In genomic region chr5:125049481-125049880, GRCm38 (mm10) we compare ENCODE assay signal across 21 mouse cellular contexts. TPM values are rescaled to one million over a fixed set of nuclear protein-coding genes. Genes with fewer than 3 reads are reported as not detected.
DNase-seq lines count a peak whose midpoint lies in the region; ATAC-seq lines count a peak whose summit lies in the region.
"Had no signal": no experiment of that assay in that cellular context is flagged by ENCODE, and none has a peak within 500 bp of the region (broad histone marks: within the 10 kb centered on the region; RNA-seq: fewer than 3 reads in every experiment).

No protein-coding gene starts in this region.

- H3K27ac ChIP-seq in hindbrain, embryonic 12.5 days: no peak overlapping the region
- H3K27ac ChIP-seq in hindbrain, embryonic 13.5 days: no peak overlapping the region
- H3K27ac ChIP-seq in limb, embryonic 15.5 days: 0 out of 2 replicates have a peak overlapping the region, but pooled peaks have one; percentile 7
- peak overlapping the region; percentile 88 for H3K27ac ChIP-seq in liver, embryonic 16.5 days (ENCODE audit: low read length)
- no peak overlapping the region for H3K27ac ChIP-seq in neural tube, embryonic 15.5 days (replicated peaks)
- H3K27ac ChIP-seq: embryonic facial prominence, embryonic 12.5 days; heart, embryonic 15.5 days; kidney, postnatal 0 days; limb, embryonic 13.5 days; midbrain, embryonic 15.5 days had no signal

- peaks cover 82% of the 10 kb centered on the region for H3K36me3 ChIP-seq in hindbrain, embryonic 12.5 days
- peaks cover 78% of the 10 kb centered on the region for H3K36me3 ChIP-seq in hindbrain, embryonic 13.5 days
- H3K36me3 ChIP-seq in limb, embryonic 15.5 days: peaks cover 93% of the 10 kb centered on the region
- H3K36me3 ChIP-seq in liver, embryonic 16.5 days (ENCODE audit: control insufficient read depth, insufficient read depth): peaks cover 9% of the 10 kb centered on the region; the same call in 1 of the 2 replicates
- H3K36me3 ChIP-seq in neural tube, embryonic 15.5 days: peaks cover 55% of the 10 kb centered on the region

- peaks cover 36% of the 10 kb centered on the region for H3K4me1 ChIP-seq in hindbrain, embryonic 12.5 days
- H3K4me1 ChIP-seq in hindbrain, embryonic 13.5 days (replicated peaks): peaks cover 50% of the 10 kb centered on the region
- peaks cover 24% of the 10 kb centered on the region for H3K4me1 ChIP-seq in limb, embryonic 15.5 days
- peaks cover 64% of the 10 kb centered on the region for H3K4me1 ChIP-seq in liver, embryonic 16.5 days (ENCODE audit: control insufficient read depth, low read depth, low read length)
- H3K4me1 ChIP-seq in neural tube, embryonic 15.5 days: peaks cover 31% of the 10 kb centered on the region

- no peaks in the 10 kb centered on the region for H3K27me3 ChIP-seq in hindbrain, embryonic 12.5 days
- no peaks in the 10 kb centered on the region for H3K27me3 ChIP-seq in hindbrain, embryonic 13.5 days
- no peaks in the 10 kb centered on the region for H3K27me3 ChIP-seq in limb, embryonic 15.5 days
- H3K27me3 ChIP-seq in liver, embryonic 16.5 days (ENCODE audit: control insufficient read depth, insufficient read depth, low read depth, low read length): no peaks in the 10 kb centered on the region
- H3K27me3 ChIP-seq in neural tube, embryonic 15.5 days (replicated peaks): no peaks in the 10 kb centered on the region
- H3K27me3 ChIP-seq: embryonic facial prominence, embryonic 12.5 days; heart, embryonic 15.5 days; limb, embryonic 13.5 days; midbrain, embryonic 15.5 days had no signal

- H3K4me3 ChIP-seq in hindbrain, embryonic 12.5 days: no peak overlapping the region
- no peak overlapping the region for H3K4me3 ChIP-seq in hindbrain, embryonic 13.5 days
- no peak overlapping the region for H3K4me3 ChIP-seq in limb, embryonic 15.5 days
- H3K4me3 ChIP-seq in liver, embryonic 16.5 days (ENCODE audit: low read depth, low read length): 0 out of 2 replicates have a peak overlapping the region, but pooled peaks have one; percentile 21
- no peak overlapping the region for H3K4me3 ChIP-seq in neural tube, embryonic 15.5 days (replicated peaks)
- H3K4me3 ChIP-seq: embryonic facial prominence, embryonic 12.5 days; heart, embryonic 15.5 days; limb, embryonic 13.5 days; midbrain, embryonic 15.5 days; myocyte had no signal

- DNase-seq in c-Kit-positive CD71-positive TER-119-positive erythroid progenitor cells, embryonic 14.5 days (ENCODE audit: low spot score): peak; percentile 83
- DNase-seq in gastrocnemius, postnatal 10 days: no peak
- DNase-seq: adrenal gland, adult 2 months; cerebellum, postnatal 10 days; right cerebral cortex, postnatal 25 days; thymus, postnatal 14 days had no signal

- WGBS in hindbrain, embryonic 12.5 days: 85% methylated on average over 4 of the region's 4 CpGs
- 90% methylated on average over 4 of the region's 4 CpGs for WGBS in hindbrain, embryonic 13.5 days
- 91% methylated on average over 4 of the region's 4 CpGs for WGBS in limb, embryonic 15.5 days
- 43% methylated on average over 4 of the region's 4 CpGs for WGBS in liver, embryonic 16.5 days (ENCODE audit: insufficient replicate concordance)
- WGBS in neural tube, embryonic 15.5 days: 94% methylated on average over 4 of the region's 4 CpGs

- no peaks in the 10 kb centered on the region for H3K9me3 ChIP-seq in hindbrain, embryonic 12.5 days (replicated peaks)
- no peaks in the 10 kb centered on the region for H3K9me3 ChIP-seq in hindbrain, embryonic 13.5 days
- no peaks in the 10 kb centered on the region for H3K9me3 ChIP-seq in limb, embryonic 15.5 days
- no peaks in the 10 kb centered on the region for H3K9me3 ChIP-seq in liver, embryonic 16.5 days (replicated peaks; ENCODE audit: control insufficient read depth, low read length)
- H3K9me3 ChIP-seq in neural tube, embryonic 15.5 days (replicated peaks): no peaks in the 10 kb centered on the region
- H3K9me3 ChIP-seq: embryonic facial prominence, embryonic 12.5 days; heart, embryonic 15.5 days; limb, embryonic 13.5 days; midbrain, embryonic 15.5 days had no signal

- no peak for ATAC-seq in hindbrain, embryonic 12.5 days (ENCODE audit: low FRiP score)
- ATAC-seq in hindbrain, embryonic 13.5 days (ENCODE audit: low FRiP score): no peak
- ATAC-seq in limb, embryonic 15.5 days (ENCODE audit: insufficient number of reproducible peaks, low FRiP score, low TSS enrichment, low read depth): no peak
- peak; percentile 90 for ATAC-seq in liver, embryonic 16.5 days (ENCODE audit: low read depth)
- no peak for ATAC-seq in neural tube, embryonic 15.5 days (ENCODE audit: low FRiP score)
- ATAC-seq: lung, postnatal 0 days; midbrain, embryonic 15.5 days had no signal

- 0 out of 2 replicates have a peak overlapping the region, but pooled peaks have one; percentile 4 for H3K9ac ChIP-seq in hindbrain, embryonic 12.5 days
- H3K9ac ChIP-seq in hindbrain, embryonic 13.5 days: no peak overlapping the region
- H3K9ac ChIP-seq in limb, embryonic 15.5 days: no peak overlapping the region
- peak overlapping the region; percentile 40 for H3K9ac ChIP-seq in liver, embryonic 16.5 days (ENCODE audit: low read depth, low read length)
- H3K9ac ChIP-seq in neural tube, embryonic 15.5 days (replicated peaks): no peak overlapping the region
- H3K9ac ChIP-seq: embryonic facial prominence, embryonic 12.5 days; heart, embryonic 15.5 days; limb, embryonic 13.5 days; midbrain, embryonic 15.5 days had no signal

- no peak overlapping the region for H3K4me2 ChIP-seq in hindbrain, embryonic 12.5 days (replicated peaks)
- H3K4me2 ChIP-seq in hindbrain, embryonic 13.5 days: no peak overlapping the region
- no peak overlapping the region for H3K4me2 ChIP-seq in limb, embryonic 15.5 days
- peak overlapping the region; percentile 58 for H3K4me2 ChIP-seq in liver, embryonic 16.5 days (ENCODE audit: low read depth, low read length)
- no peak overlapping the region for H3K4me2 ChIP-seq in neural tube, embryonic 15.5 days
- H3K4me2 ChIP-seq: embryonic facial prominence, embryonic 12.5 days; heart, embryonic 15.5 days; limb, embryonic 13.5 days; midbrain, embryonic 15.5 days had no signal

RNA-seq across cellular contexts. Expression of gene Rflna, which starts 46.5 kb away (rescaled TPM):
- 25.0 and 34.1 TPM in 2 replicates for polyA plus RNA-seq in hindbrain, embryonic 12.5 days (2016; fragmentation: Nextera tagmentation; extraction: Ambion mirVana)
- 5.9 and 8.3 TPM in 2 replicates for polyA plus RNA-seq in hindbrain, embryonic 13.5 days (2015; fragmentation: Nextera tagmentation; extraction: Ambion mirVana)
- 36.9 and 40.7 TPM in 2 replicates for polyA plus RNA-seq in limb, embryonic 15.5 days (2015; fragmentation: Nextera tagmentation; extraction: Ambion mirVana)
- 0.18 and 0.21 TPM in 2 replicates for polyA plus RNA-seq in liver, embryonic 16.5 days (2015; fragmentation: Nextera tagmentation; extraction: Ambion mirVana)
- 6.7 and 7.7 TPM in 2 replicates for polyA plus RNA-seq in neural tube, embryonic 15.5 days (2015; fragmentation: Nextera tagmentation; extraction: Ambion mirVana)
- 1 to 10 TPM; 1.6 to 2.3 TPM for total RNA-seq in gastrocnemius, postnatal 10 days (2021)
- total RNA-seq: gastrocnemius, adult 18-20 months; granulocyte monocyte progenitor cell, adult 5-6 weeks; megakaryocyte progenitor cell, adult 5-6 weeks had no signal

Comparison
In these comparisons a context has a peak if more than half of its experiments do, and no peak if none do; other contexts are left out.
1. H3K9ac ChIP-seq: peak in hindbrain, embryonic 12.5 days (single experiment) and liver, embryonic 16.5 days (single experiment); none in hindbrain, embryonic 13.5 days (single experiment), limb, embryonic 15.5 days (single experiment) and neural tube, embryonic 15.5 days (single experiment).
2. H3K27ac ChIP-seq: peak in limb, embryonic 15.5 days (single experiment) and liver, embryonic 16.5 days (single experiment); none in hindbrain, embryonic 12.5 days (single experiment), hindbrain, embryonic 13.5 days (single experiment) and neural tube, embryonic 15.5 days (single experiment).